Mouse (Mus musculus) neural tube, embryonic 11.5 days (tissue): ENCODE measurements around the gene Med31. TPM values are rescaled to one million over a fixed set of nuclear protein-coding genes. Genes with fewer than 3 reads are reported as not detected.

Source experiments
- ATAC-seq: fragments of 200-750 bp; cut with Nextera tagmentation; 2 replicates; pipeline ENCODE4 v1.8.0; 2017; ENCODE audit warnings: moderate number of reproducible peaks, mild to moderate bottlenecking, moderate TSS enrichment, moderate library complexity; ENCODE audit not compliant: insufficient read depth, low FRiP score, low TSS enrichment
- DNase-seq: peaks from one replicate; pipeline ENCODE4 v3.0.0-alpha.2; 2015; ENCODE audit warnings: low spot score
- H3K27ac ChIP-seq: fragments of 300-500 bp; sonication (generic); 2 replicates; pipeline ENCODE4 v1.5.1; 2014; ENCODE audit warnings: low read depth, mild to moderate bottlenecking, low read length
- H3K27me3 ChIP-seq: fragments of 300-500 bp; sonication (generic); 2 replicates; pipeline ENCODE4 v1.6.1; 2014; ENCODE audit warnings: mild to moderate bottlenecking, low read length, mixed read lengths; ENCODE audit not compliant: control insufficient read depth, insufficient read depth
- H3K36me3 ChIP-seq: fragments of 300-500 bp; sonication (generic); 2 replicates; pipeline ENCODE4 v1.6.1; 2014; ENCODE audit warnings: mild to moderate bottlenecking, low read length, moderate library complexity, mixed read lengths; ENCODE audit not compliant: control insufficient read depth, insufficient read depth
- H3K4me1 ChIP-seq: fragments of 300-500 bp; sonication (generic); 2 replicates; pipeline ENCODE4 v1.6.1; 2014; ENCODE audit warnings: low read length, mixed read lengths; ENCODE audit not compliant: control insufficient read depth, insufficient read depth
- H3K4me2 ChIP-seq: fragments of 300-500 bp; sonication (generic); 2 replicates; pipeline ENCODE4 v1.6.1; 2014; ENCODE audit warnings: low read depth, mild to moderate bottlenecking, moderate library complexity
- H3K4me3 ChIP-seq: fragments of 300-500 bp; sonication (generic); 2 replicates; pipeline ENCODE4 v1.5.1; 2014; ENCODE audit warnings: low read depth, low read length
- H3K9ac ChIP-seq: fragments of 300-500 bp; sonication (generic); 2 replicates; pipeline ENCODE4 v1.6.1; 2014; ENCODE audit warnings: mild to moderate bottlenecking, low read length
- H3K9me3 ChIP-seq: fragments of 300-500 bp; sonication (generic); 2 replicates; pipeline ENCODE4 v1.6.1; 2016; ENCODE audit warnings: low read length; ENCODE audit not compliant: control insufficient read depth
- WGBS: fragments of 180-500 bp; shearing (Covaris S2); extraction: QIAGEN DNeasy Blood & Tissue Kit; methylation state at CpG from one replicate; pipeline ENCODE4 v1.1.7; 2014; 5-methylcytosine and 5-hydroxymethylcytosine counted together
- polyA plus RNA-seq: library from polyadenylated mRNA; unstranded; fragments of >200 nt; fragmentation: Nextera tagmentation; extraction: Ambion mirVana; gene quantifications from 2 replicates; pipeline ENCODE4 v1.2.1, GENCODE M21; 2014

The Med31 gene
- 50.3 and 51.0 TPM in 2 replicates for polyA plus RNA-seq

DNA sequence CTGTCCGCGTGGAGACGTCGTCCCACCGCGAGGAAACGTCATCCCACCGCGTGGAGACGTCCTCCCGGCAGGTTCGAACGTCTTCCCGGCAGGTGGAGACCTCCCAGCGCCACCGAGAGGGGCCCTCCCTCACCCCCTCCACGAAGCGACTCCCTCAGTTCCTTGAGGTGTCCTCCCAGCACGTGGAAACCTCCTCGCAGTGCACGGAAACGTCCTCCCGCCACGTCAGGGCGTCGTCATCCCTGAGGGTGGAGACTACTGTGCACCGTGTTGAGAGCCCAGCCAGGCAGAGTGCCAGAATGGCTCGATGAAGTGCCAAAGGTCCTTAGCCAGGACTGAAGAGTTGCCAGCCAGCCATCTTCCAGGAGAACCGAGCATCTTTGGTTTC is at the start of gene Med31:
TSS of gene Med31 (minus strand) at position 183 of the 388 bp plus-strand sequence.
- Histone ChIP-seq H3K4me3 (peak within 1 kb of the TSS; percentile 85), H3K4me2 (peak within 1 kb of the TSS; percentile 97), H3K9me3 (no peaks in the 10 kb centered on the region), H3K36me3 (0 out of 2 replicates have a peak, but pooled peaks cover 2% of the 10 kb centered on the region), H3K4me1 (0 out of 2 replicates have a peak, but pooled peaks cover 3% of the 10 kb centered on the region), H3K27ac (peak within 1 kb of the TSS; percentile 4), H3K27me3 (no peaks in the 10 kb centered on the region), H3K9ac (peak within 1 kb of the TSS; percentile 72)
- DNase-seq, result peak; percentile 59
- WGBS, result 4% methylated on average over 29 of the region's 29 CpGs
- peak; percentile 71 for ATAC-seq

GRCm38 (mm10) chr11:72256441-72256840 is 41.0 kb upstream of the Med31 start:
- no peak overlapping the region for H3K27ac ChIP-seq
- WGBS, result 85% methylated on average over 2 of the region's 2 CpGs
- no peaks in the 10 kb centered on the region for H3K4me1 ChIP-seq
- no peaks in the 10 kb centered on the region for H3K9me3 ChIP-seq
- no peak overlapping the region for H3K9ac ChIP-seq
- no peak for DNase-seq
- H3K4me3 ChIP-seq, result no peak overlapping the region
- H3K36me3 ChIP-seq, result no peaks in the 10 kb centered on the region
- H3K27me3 ChIP-seq, result no peaks in the 10 kb centered on the region
- ATAC-seq, result no peak
- H3K4me2 ChIP-seq, result no peak overlapping the region

- Histone ChIP-seq H3K27me3 (no peaks in the 10 kb centered on the region), H3K4me2 (no peak overlapping the region), H3K4me1 (no peaks in the 10 kb centered on the region), H3K36me3 (no peaks in the 10 kb centered on the region), H3K27ac (no peak overlapping the region), H3K9me3 (no peaks in the 10 kb centered on the region), H3K9ac (no peak overlapping the region), H3K4me3 (no peak overlapping the region)
- no peak for DNase-seq
- WGBS, result 92% methylated on average over 4 of the region's 4 CpGs
- no peak for ATAC-seq
These were observed 40.2 kb upstream of the Med31 start for GRCm38 (mm10) chr11:72255629-72256028.

DNA sequence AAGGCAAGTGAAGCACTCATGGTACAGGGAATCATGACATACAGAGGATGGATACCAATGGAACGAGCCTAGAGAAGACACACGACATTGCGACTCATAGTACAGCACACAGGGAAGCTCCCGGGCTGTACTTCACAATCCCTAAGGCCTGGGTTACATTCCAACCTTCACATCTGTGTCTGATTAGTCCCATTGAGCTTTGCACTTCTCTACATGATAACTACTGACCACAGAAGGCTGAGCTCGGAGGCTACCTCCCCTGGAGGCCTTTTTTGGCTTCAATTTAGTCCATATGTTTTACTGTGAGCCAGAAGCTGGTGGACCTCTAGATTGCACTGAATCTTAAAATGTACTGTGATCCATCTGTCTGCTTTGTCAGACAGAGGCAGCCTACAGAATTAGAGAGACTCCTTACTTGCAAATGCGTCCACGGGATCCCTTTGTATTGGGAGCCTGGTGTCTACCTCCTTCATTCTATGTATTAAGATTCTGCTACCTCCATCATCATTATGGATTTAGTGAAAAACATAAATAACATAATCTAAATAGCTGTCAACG is 29.9 kb upstream of the Med31 start:
- Histone ChIP-seq H3K4me2 (no peak overlapping the region), H3K9me3 (no peaks in the 10 kb centered on the region), H3K36me3 (no peaks in the 10 kb centered on the region), H3K27me3 (no peaks in the 10 kb centered on the region), H3K9ac (no peak overlapping the region), H3K27ac (no peak overlapping the region), H3K4me1 (no peaks in the 10 kb centered on the region), H3K4me3 (no peak overlapping the region)
- ATAC-seq (no peak), DNase-seq (no peak)
- WGBS, result 82% methylated on average over 8 of the region's 8 CpGs

GRCm38 (mm10) chr11:72240062-72240860 is 24.9 kb upstream of the Med31 start:
- no peaks in the 10 kb centered on the region for H3K36me3 ChIP-seq
- no peaks in the 10 kb centered on the region for H3K9me3 ChIP-seq
- H3K4me2 ChIP-seq, result no peak overlapping the region
- no peak overlapping the region for H3K27ac ChIP-seq
- H3K9ac ChIP-seq, result no peak overlapping the region
- DNase-seq (no peak), ATAC-seq (no peak)
- H3K27me3 ChIP-seq, result no peaks in the 10 kb centered on the region
- H3K4me1 ChIP-seq, result no peaks in the 10 kb centered on the region
- 80% methylated on average over 4 of the region's 4 CpGs for WGBS
- no peak overlapping the region for H3K4me3 ChIP-seq

DNA sequence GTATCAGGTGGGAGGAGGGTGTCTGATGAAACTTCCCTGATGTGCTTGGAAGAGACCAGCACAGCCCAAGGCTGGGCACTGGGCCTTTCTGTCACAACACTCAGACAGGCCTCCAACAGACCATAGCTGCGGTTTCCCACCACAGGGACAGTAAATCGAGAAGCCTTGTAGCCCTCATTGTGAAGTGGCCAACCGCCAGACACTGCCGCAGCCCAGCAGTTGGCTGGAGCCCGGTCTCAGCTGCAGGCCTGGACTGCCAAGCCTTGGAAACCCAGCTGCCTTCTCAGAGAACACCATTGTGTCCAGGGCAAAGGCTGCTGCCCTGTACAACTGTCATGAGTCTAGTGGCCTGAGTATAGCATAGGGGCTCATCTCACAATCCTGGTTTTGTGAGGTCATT is 18.6 kb upstream of the Med31 start:
- 78% methylated on average over 5 of the region's 5 CpGs for WGBS
- Histone ChIP-seq H3K27ac (no peak overlapping the region), H3K4me3 (no peak overlapping the region), H3K4me1 (no peaks in the 10 kb centered on the region), H3K9me3 (no peaks in the 10 kb centered on the region), H3K27me3 (no peaks in the 10 kb centered on the region), H3K36me3 (no peaks in the 10 kb centered on the region), H3K4me2 (no peak overlapping the region), H3K9ac (no peak overlapping the region)
- DNase-seq (no peak), ATAC-seq (no peak)

DNA sequence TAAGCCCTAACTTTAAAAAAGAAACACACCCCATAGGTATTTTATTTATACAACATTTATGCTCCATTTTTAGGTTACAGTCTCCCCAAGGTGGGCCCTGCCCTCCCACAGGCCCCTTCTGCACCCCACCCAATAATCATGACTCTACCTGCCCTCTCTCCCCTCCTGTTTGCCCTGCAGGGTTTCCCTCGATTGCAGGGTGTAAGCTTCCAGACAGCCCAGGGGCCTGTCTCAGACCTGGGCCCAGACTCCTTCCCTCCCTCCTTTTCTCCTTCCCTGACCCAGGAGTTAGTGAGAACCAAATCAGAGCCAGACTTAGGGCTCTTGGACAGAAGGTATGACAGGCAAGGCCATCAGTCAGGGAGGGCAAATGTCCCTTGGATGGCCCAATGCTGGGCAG is 17.6 kb upstream of the Med31 start:
- Histone ChIP-seq H3K27ac (no peak overlapping the region), H3K4me2 (no peak overlapping the region), H3K4me1 (no peaks in the 10 kb centered on the region), H3K9ac (no peak overlapping the region), H3K4me3 (no peak overlapping the region), H3K27me3 (no peaks in the 10 kb centered on the region), H3K36me3 (no peaks in the 10 kb centered on the region), H3K9me3 (no peaks in the 10 kb centered on the region)
- DNase-seq, result no peak
- no peak for ATAC-seq
- 60% methylated on average over 1 of the region's 1 CpGs for WGBS

DNA sequence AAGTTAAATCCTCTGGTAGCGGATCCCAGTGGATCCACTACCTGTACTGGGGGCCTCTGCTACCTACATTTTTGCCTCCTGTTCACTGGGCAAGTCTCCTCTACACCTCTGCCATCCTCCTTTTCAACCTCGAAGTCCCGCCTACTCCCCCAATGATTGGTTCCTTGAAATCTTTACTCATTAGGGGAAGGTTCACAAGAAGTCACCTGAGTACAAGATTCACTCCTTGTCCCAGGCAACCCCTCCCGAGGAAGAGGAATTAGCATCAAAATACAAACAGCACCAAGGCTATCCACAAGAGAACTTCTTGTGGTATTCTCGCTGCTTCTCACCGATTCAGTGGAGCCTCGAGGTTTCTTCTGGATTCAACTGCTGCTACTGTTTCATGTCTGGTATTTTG is 16.7 kb upstream of the Med31 start:
- Histone ChIP-seq H3K9ac (no peak overlapping the region), H3K9me3 (no peaks in the 10 kb centered on the region), H3K36me3 (no peaks in the 10 kb centered on the region), H3K27ac (no peak overlapping the region), H3K4me3 (no peak overlapping the region), H3K4me2 (no peak overlapping the region), H3K4me1 (no peaks in the 10 kb centered on the region), H3K27me3 (no peaks in the 10 kb centered on the region)
- WGBS, result 83% methylated on average over 7 of the region's 7 CpGs
- ATAC-seq (no peak), DNase-seq (no peak)

- Histone ChIP-seq H3K36me3 (no peaks in the 10 kb centered on the region), H3K9me3 (no peaks in the 10 kb centered on the region), H3K4me1 (peaks cover 3% of the 10 kb centered on the region; the same call in 1 of the 2 replicates), H3K9ac (no peak overlapping the region), H3K4me3 (no peak overlapping the region), H3K4me2 (no peak overlapping the region), H3K27ac (no peak overlapping the region), H3K27me3 (no peaks in the 10 kb centered on the region)
- ATAC-seq (no peak), DNase-seq (no peak)
- 91% methylated on average over 4 of the region's 4 CpGs for WGBS
These were observed 13.1 kb upstream of the Med31 start for GRCm38 (mm10) chr11:72228513-72228912.
